Mouse (Mus musculus): ENCODE data around the gene Opcml.

- TF ChIP-seq CTCF (conservative IDR thresholded peaks at IDR 0.05; ENCODE audit: insufficient read depth, insufficient read length, low read depth, low read length) (no peak), POLR2A (IDR thresholded peaks at IDR 0.05; ENCODE audit: low read depth, low read length) (no peak)
Measured at GRCm38 (mm10) chr9:28783834-28784233, 993.3 kb downstream of the Opcml start.
